Mouse (Mus musculus) layer of hippocampus, postnatal 25 days (tissue): Measurements from ENCODE around the gene Larp6. TPM values are rescaled to one million over a fixed set of nuclear protein-coding genes. Genes with fewer than 3 reads are reported as not detected.
A peak's percentile ranks its signal among the peaks of the same experiment; 100 is the strongest.

Experiments
- DNase-seq, 2 experiments: peaks; one replicate each; pipeline ENCODE4 v3.0.0; 2022; ENCODE audit warnings: mixed read lengths in 2 of 2, low spot score in 1 of 2; ENCODE audit errors: extremely low spot score in 1 of 2
- total RNA-seq, 2 experiments: library from RNA; stranded (reverse); gene quantifications; 2 replicates each; pipeline ENCODE4 v1.2.3; 2021

The Larp6 gene
- 10 to 100 TPM; 36.2 to 38.6 TPM for total RNA-seq

GRCm38 (mm10) chr9:60712771-60713541 lies at the start of gene Larp6:
Gene Larp6 (plus strand): TSS chr9:60712989.
- peak; percentile 46 to 68 for DNase-seq

GRCm38 (mm10) chr9:60664385-60664784 lies 48.4 kb upstream of the Larp6 start:
- peak; percentile 36 to 37 for DNase-seq

- no peak for DNase-seq
Observed at GRCm38 (mm10) chr9:60664866-60665265, 47.9 kb upstream of the Larp6 start.

- DNase-seq, result no peak
Observed at GRCm38 (mm10) chr9:60665535-60665934, 47.3 kb upstream of the Larp6 start.

GRCm38 (mm10) chr9:60668886-60669285 lies 43.9 kb upstream of the Larp6 start:
- no peak for DNase-seq

- DNase-seq, result no peak
Observed at GRCm38 (mm10) chr9:60672568-60672967, 40.2 kb upstream of the Larp6 start.

GRCm38 (mm10) chr9:60674780-60675179 lies 38.0 kb upstream of the Larp6 start:
- no peak for DNase-seq

GRCm38 (mm10) chr9:60676429-60676828 lies 36.4 kb upstream of the Larp6 start:
- no peak for DNase-seq

GRCm38 (mm10) chr9:60678913-60679312 lies 33.9 kb upstream of the Larp6 start:
- DNase-seq, result no peak

- DNase-seq, result no peak
Observed at GRCm38 (mm10) chr9:60681005-60681404, 31.8 kb upstream of the Larp6 start.

GRCm38 (mm10) chr9:60682753-60683152 lies 30.0 kb upstream of the Larp6 start:
- DNase-seq, result no peak

GRCm38 (mm10) chr9:60687415-60687814 lies 25.4 kb upstream of the Larp6 start:
- DNase-seq, result no peak

GRCm38 (mm10) chr9:60687891-60688324 lies 24.9 kb upstream of the Larp6 start, which contains the start of gene Lrrc49:
Gene Lrrc49 (minus strand): TSS chr9:60688158.
- peak; percentile 76 to 87 for DNase-seq

GRCm38 (mm10) chr9:60692624-60693023 lies 20.2 kb upstream of the Larp6 start:
- no peak for DNase-seq

GRCm38 (mm10) chr9:60693986-60694385 lies 18.8 kb upstream of the Larp6 start:
- peak in 1 of 2 experiments; percentile 48 for DNase-seq

GRCm38 (mm10) chr9:60696271-60696985 lies 16.4 kb upstream of the Larp6 start:
- DNase-seq, result no peak

GRCm38 (mm10) chr9:60699581-60700231 lies 13.1 kb upstream of the Larp6 start:
- no peak for DNase-seq

- DNase-seq, result no peak
Observed at GRCm38 (mm10) chr9:60707594-60707993, 5.2 kb upstream of the Larp6 start.

GRCm38 (mm10) chr9:60708606-60709005 lies 4.2 kb upstream of the Larp6 start:
- DNase-seq, result no peak

GRCm38 (mm10) chr9:60709721-60710120 lies 3.1 kb upstream of the Larp6 start:
- DNase-seq, result no peak

- no peak for DNase-seq
Observed at GRCm38 (mm10) chr9:60712011-60712410, 778 bp upstream of the Larp6 start.
